Mouse (Mus musculus): ENCODE measurements around the gene Zfp961. TPM values are rescaled to one million over a fixed set of nuclear protein-coding genes. Genes with fewer than 3 reads are reported as not detected.
"Not testable (repeated sequence)": the region's sequence is repeated elsewhere in the genome, so short reads cannot be mapped to it uniquely, and the experiment has no call there.

The Zfp961 gene
- polyA plus RNA-seq, 1 experiment from 2014 or later: 16.4 TPM

DNA sequence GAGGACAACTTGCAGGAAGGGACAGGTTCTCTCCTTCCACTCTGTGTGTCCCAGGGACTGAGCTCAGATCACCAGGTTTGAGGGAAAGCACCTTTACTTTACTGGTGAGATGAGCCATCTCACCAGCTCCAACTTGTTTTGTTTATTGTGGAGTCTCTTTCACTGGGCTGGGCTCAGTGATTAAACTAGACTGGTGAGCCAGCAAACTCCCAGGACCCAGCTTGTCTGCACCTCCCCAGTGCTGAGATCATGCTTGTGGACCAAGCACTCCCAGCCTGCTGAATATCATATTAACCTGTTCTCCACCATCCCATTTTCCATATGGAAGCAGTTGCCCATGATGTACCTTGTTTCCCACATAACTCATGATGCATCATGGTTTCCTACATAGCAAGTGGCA lies 52.1 kb downstream of the Zfp961 start:
- Histone ChIP-seq H3K4me3 (no peak overlapping the region), H3K27ac (no peak overlapping the region), H3K9me3 (no peaks in the 10 kb centered on the region), H3K4me1 (no peaks in the 10 kb centered on the region), H3K36me3 (no peaks in the 10 kb centered on the region), H3K9ac (no peak overlapping the region), H3K27me3 (no peaks in the 10 kb centered on the region), H3K4me2 (replicated peaks) (no peak overlapping the region)
- ATAC-seq (ENCODE audit: low FRiP score, low read depth): no peak

DNA sequence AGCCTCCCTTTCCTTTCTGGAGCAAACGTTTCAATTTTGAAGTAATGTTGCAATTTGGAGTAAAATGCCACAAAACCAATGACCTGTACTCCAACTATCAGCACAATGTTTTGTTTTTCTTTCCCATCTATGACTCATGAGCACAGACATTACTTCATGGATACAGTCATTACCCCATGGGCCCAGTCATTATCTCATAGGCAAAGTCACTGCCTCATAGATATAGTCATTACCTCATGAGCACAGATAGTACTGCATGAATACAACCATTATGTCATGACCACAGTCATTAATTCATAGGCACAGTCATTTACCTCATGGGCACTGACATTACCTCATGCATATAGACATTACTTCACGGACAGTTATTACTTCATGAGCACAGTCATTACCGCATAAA lies 55.1 kb downstream of the Zfp961 start:
- ATAC-seq (ENCODE audit: low FRiP score, low read depth): no peak
- no peak overlapping the region for H3K4me2 ChIP-seq (replicated peaks)
- WGBS: 86% methylated on average over 3 of the region's 3 CpGs

DNA sequence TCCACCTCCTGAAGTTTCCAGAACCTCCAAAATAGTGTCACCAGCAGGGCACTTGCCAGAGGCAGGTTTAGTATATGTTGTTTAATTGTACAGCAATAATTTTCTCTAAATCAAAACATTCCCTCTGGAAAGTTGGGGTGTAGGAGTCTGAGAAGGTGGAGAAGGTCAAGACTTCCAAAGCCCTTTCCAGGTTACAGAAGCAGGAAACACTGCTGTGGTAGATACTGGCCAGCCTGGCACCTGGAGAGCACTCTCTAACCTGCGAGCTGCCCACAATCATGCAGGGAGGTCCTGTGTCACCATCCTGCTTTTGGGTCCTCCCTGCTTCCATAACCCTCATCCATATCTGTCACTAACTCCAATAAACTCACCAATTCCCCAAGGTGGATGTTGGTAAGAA lies 55.9 kb downstream of the Zfp961 start:
- Histone ChIP-seq H3K27me3 (no peaks in the 10 kb centered on the region), H3K4me2 (replicated peaks) (no peak overlapping the region), H3K4me3 (no peak overlapping the region), H3K9me3 (no peaks in the 10 kb centered on the region), H3K9ac (no peak overlapping the region), H3K27ac (no peak overlapping the region), H3K4me1 (no peaks in the 10 kb centered on the region), H3K36me3 (no peaks in the 10 kb centered on the region)
- WGBS: 82% methylated on average over 1 of the region's 1 CpGs
- no peak for ATAC-seq (ENCODE audit: low FRiP score, low read depth)

More for the DNA sequence above, 55.1 kb downstream of the Zfp961 start:
- H3K9ac ChIP-seq: no peak overlapping the region
- no peaks in the 10 kb centered on the region for H3K4me1 ChIP-seq
- no peaks in the 10 kb centered on the region for H3K27me3 ChIP-seq
- H3K9me3 ChIP-seq: no peaks in the 10 kb centered on the region
- no peak overlapping the region for H3K27ac ChIP-seq
- no peaks in the 10 kb centered on the region for H3K36me3 ChIP-seq
- H3K4me3 ChIP-seq: no peak overlapping the region

DNA sequence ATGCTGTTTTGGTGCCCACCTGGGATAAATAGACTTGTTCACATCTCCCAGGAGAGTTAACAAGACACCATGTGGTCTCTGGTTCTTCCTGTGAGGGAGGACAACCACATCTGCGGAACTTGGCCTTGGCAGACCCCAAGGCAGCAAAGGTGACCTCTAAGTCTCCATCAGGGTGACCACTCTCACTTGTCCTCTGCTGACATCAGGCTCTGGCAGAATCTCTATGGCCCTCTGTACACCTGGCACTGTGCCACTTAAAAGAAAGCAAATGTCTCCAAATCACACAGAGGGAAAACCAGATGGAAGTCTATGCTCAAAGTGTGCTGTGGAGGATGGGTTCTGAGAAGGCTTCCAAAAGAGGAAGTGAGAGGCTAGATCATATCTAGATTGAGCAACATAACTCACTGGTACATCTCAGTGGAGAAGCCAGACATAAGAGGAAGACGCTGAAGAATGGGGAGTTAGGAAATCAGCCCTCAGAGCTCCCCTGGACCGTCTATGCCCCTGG lies 57.4 kb downstream of the Zfp961 start:
- no peaks in the 10 kb centered on the region for H3K4me1 ChIP-seq
- H3K4me3 ChIP-seq: no peak overlapping the region
- H3K27me3 ChIP-seq: no peaks in the 10 kb centered on the region
- H3K36me3 ChIP-seq: no peaks in the 10 kb centered on the region
- no peak overlapping the region for H3K9ac ChIP-seq
- no peak overlapping the region for H3K27ac ChIP-seq
- H3K4me2 ChIP-seq (replicated peaks): no peak overlapping the region
- WGBS: 76% methylated on average over 3 of the region's 3 CpGs
- ATAC-seq (ENCODE audit: low FRiP score, low read depth): no peak
- no peaks in the 10 kb centered on the region for H3K9me3 ChIP-seq

DNA sequence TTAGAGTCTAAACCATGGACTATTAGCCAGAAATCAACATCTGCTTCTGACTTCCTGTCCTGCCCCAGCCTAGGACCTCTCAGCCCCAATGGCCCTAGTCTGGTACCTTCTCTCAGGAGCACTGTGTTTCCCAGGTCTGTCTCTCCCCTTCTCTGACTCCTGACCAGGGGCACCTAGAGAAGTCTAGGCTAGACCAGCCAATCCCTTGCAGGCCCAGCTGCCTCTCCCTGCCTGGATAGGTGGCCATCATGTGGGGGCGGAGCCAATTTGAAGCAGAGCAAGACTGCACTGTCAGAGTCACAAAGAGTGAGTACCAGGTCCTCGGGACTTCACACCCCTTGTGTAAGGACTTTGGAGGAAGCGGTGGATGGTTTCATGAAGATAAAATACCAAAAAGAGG lies 58.6 kb downstream of the Zfp961 start, which contains the start of gene Cyp4f18:
TSS of gene Cyp4f18 (minus strand) at position 154 of the 400 bp plus-strand sequence.
- 72% methylated on average over 3 of the region's 3 CpGs for WGBS
- no peak within 1 kb of the TSS for H3K4me2 ChIP-seq (replicated peaks)
- H3K9me3 ChIP-seq: no peaks in the 10 kb centered on the region
- no peaks in the 10 kb centered on the region for H3K4me1 ChIP-seq
- no peak within 1 kb of the TSS for H3K4me3 ChIP-seq
- H3K36me3 ChIP-seq: no peaks in the 10 kb centered on the region
- no peak for ATAC-seq (ENCODE audit: low FRiP score, low read depth)
- no peak within 1 kb of the TSS for H3K9ac ChIP-seq
- H3K27me3 ChIP-seq: no peaks in the 10 kb centered on the region
- H3K27ac ChIP-seq: no peak within 1 kb of the TSS

DNA sequence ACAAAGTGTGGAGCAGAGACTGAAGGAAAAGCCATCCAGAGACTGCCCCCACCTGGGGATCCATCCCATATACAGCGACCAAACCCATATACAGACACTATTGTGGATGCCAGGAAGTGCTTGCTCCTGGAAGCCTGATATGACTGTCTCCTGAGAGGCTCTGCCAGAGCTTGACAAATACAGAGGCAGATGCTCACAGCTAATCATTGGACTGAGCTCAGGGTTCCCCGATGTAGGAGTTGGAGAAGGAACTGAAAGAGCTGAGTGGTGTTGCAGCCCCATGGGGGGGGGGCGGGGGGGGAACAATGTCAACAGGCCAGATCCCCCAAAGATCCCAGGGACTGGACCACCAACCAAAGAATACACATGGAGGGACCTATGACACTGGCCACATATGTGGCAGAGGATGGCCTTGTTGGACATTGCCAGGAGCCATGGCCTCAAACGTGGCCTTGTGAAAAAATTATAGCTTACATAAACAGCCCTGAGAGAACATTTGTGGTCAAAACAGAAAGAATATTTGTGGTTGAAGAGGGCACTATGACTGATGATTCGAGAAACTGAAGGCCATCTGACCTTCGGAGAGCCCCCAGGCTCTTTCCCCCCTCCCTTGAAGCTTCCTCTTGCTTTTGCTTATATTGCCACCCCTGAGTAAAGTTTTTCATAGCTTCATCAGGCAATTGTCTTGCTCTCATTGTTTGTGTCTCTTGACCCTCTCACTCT lies 62.8 kb downstream of the Zfp961 start:
- H3K9me3 ChIP-seq; H3K9ac ChIP-seq; H3K4me3 ChIP-seq; H3K4me2 ChIP-seq (replicated peaks); H3K4me1 ChIP-seq; ATAC-seq (ENCODE audit: low FRiP score, low read depth); H3K27ac ChIP-seq; H3K27me3 ChIP-seq; H3K36me3 ChIP-seq: not testable (repeated sequence)
- 62% methylated on average over 6 of the region's 6 CpGs for WGBS

DNA sequence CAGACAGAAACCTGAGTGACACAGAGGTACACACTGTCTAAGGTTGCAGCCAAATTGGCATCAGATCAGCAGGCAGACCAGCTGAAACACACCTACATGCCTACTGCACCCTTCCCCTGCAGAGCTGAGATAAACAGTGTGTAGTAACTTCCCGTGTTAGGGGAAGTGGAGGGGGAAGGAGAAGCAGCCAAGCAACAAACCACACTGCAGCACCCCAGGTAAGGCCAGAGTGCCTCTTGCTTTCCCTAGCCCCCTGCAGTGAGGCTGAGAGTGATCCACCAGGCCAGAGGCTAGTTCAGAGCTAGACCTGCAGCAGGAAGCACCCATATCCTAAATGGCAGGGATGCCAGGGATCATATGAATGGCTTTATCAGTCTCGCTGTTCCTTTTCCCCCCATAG lies 66.5 kb downstream of the Zfp961 start:
- not testable (repeated sequence) for H3K4me1 ChIP-seq, H3K36me3 ChIP-seq
- 82% methylated on average over 2 of the region's 2 CpGs for WGBS

DNA sequence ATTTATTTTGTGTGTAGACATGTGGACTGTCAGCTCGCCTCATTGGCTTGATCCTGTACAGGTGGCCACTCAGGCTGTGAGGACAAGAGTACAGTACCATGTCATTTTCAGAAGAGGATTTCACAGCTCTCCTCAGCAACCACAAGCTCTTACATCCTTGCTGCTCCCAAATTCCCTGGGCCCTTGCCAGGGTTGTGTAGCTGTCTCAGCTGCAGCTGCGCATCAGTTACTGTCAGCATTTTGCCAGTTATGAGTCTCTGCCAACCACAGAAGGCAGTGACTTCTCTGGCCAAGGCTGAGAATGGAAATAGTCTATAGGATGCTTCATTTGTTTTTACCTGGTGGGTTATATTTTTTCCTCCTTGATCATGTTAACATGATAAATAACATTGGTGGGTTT lies 67.3 kb downstream of the Zfp961 start:
- Histone ChIP-seq H3K9me3 (no peaks in the 10 kb centered on the region), H3K36me3 (no peaks in the 10 kb centered on the region), H3K4me2 (replicated peaks) (no peak overlapping the region), H3K9ac (no peak overlapping the region), H3K4me3 (no peak overlapping the region), H3K27ac (no peak overlapping the region), H3K4me1 (no peaks in the 10 kb centered on the region), H3K27me3 (no peaks in the 10 kb centered on the region)
- ATAC-seq (ENCODE audit: low FRiP score, low read depth): no peak
- WGBS: 74% methylated on average over 2 of the region's 2 CpGs

More for the DNA sequence above, 66.5 kb downstream of the Zfp961 start:
- H3K27ac ChIP-seq; H3K4me2 ChIP-seq (replicated peaks); H3K9me3 ChIP-seq; H3K9ac ChIP-seq; H3K4me3 ChIP-seq; ATAC-seq (ENCODE audit: low FRiP score, low read depth); H3K27me3 ChIP-seq: not testable (repeated sequence)

DNA sequence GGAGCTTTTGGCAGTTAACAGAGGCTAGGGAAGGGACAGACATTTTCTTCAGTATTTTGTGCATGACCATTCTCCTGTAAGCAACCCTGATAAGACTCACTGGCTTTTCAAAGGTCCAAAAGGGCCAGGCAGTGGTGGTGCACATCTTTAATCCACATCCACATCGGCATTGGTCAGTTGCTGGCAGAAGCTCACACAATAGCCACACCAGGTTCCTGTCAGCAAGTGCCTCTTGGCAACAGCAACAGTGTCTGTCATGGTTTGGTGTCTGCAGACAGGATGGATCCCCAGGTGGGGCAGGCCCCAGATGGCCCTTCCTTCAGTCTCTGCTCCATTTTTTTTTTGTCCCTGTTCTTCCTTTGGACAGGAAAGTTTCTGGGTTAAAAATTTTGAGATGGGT lies 68.2 kb downstream of the Zfp961 start:
- 93% methylated on average over 1 of the region's 1 CpGs for WGBS

DNA sequence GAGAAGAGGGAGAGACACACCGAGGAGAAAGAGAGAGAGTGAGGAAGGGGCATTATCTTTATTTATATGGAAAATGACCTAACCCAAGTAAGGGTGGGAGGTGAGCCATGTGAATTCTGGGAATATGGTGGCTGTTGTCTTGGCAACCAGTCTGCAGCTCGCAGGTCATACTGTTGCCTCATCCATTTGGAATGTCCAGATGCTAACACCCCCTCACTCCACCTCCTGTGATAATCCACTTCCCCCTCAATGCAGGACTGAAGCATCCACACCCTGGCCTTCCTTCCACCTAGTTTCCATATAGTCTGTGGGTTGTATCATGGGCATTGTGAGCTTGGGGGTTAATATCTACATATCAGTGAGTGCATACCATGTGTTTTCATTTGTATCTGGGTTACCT lies 69.0 kb downstream of the Zfp961 start:
- H3K27ac ChIP-seq: no peak overlapping the region
- no peaks in the 10 kb centered on the region for H3K27me3 ChIP-seq
- no peak for ATAC-seq (ENCODE audit: low FRiP score, low read depth)
- H3K4me3 ChIP-seq: no peak overlapping the region
- WGBS: 73% methylated on average over 2 of the region's 2 CpGs
- H3K36me3 ChIP-seq: no peaks in the 10 kb centered on the region
- H3K9me3 ChIP-seq: no peaks in the 10 kb centered on the region
- no peak overlapping the region for H3K9ac ChIP-seq
- no peak overlapping the region for H3K4me2 ChIP-seq (replicated peaks)
- no peaks in the 10 kb centered on the region for H3K4me1 ChIP-seq

More for the DNA sequence above, 68.2 kb downstream of the Zfp961 start:
- H3K4me3 ChIP-seq; H3K9me3 ChIP-seq; H3K36me3 ChIP-seq; H3K27me3 ChIP-seq; ATAC-seq (ENCODE audit: low FRiP score, low read depth); H3K27ac ChIP-seq; H3K4me2 ChIP-seq (replicated peaks); H3K9ac ChIP-seq; H3K4me1 ChIP-seq: not testable (repeated sequence)

DNA sequence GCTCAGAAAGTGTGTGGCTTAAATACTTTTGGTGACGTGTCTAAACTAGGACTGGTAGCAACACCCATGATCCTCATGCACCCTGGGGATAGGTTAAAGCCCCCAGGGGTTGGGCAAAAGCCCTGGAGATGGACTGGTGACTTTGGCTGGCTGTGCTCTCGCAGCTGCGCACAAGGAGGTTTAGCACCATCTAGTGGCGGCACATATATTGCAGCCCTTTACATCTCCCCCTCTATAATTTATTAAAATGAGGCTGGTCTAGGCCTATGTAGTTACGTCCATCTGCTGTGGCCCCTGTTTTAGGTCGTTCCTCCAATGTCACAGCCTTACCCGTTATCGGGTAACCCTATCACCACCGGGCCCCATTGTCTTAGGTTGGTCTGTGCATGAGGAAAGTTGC lies 74.0 kb downstream of the Zfp961 start:
- 11% methylated on average over 5 of the region's 9 CpGs for WGBS
- H3K4me3 ChIP-seq; H3K27ac ChIP-seq; H3K9me3 ChIP-seq; H3K36me3 ChIP-seq; ATAC-seq (ENCODE audit: low FRiP score, low read depth); H3K4me2 ChIP-seq (replicated peaks); H3K27me3 ChIP-seq; H3K4me1 ChIP-seq; H3K9ac ChIP-seq: not testable (repeated sequence)

DNA sequence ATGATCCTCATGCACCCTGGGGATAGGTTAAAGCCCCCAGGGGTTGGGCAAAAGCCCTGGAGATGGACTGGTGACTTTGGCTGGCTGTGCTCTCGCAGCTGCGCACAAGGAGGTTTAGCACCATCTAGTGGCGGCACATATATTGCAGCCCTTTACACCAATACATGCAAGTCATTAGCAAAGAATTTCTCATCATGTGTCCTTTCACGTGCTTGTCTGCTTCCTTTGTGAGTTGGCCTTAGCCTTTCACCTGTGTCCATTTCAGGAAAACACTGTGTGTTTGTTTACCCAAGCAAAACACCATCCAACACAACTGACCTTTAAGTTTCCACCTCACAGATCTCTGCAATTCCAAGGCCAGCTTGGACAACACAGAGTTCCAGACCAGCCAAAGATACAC lies 82.1 kb downstream of the Zfp961 start:
- H3K4me2 ChIP-seq (replicated peaks); H3K4me1 ChIP-seq; H3K9ac ChIP-seq; ATAC-seq (ENCODE audit: low FRiP score, low read depth); H3K36me3 ChIP-seq; H3K9me3 ChIP-seq; H3K27ac ChIP-seq; H3K4me3 ChIP-seq; H3K27me3 ChIP-seq: not testable (repeated sequence)
- WGBS: 41% methylated on average over 4 of the region's 4 CpGs

DNA sequence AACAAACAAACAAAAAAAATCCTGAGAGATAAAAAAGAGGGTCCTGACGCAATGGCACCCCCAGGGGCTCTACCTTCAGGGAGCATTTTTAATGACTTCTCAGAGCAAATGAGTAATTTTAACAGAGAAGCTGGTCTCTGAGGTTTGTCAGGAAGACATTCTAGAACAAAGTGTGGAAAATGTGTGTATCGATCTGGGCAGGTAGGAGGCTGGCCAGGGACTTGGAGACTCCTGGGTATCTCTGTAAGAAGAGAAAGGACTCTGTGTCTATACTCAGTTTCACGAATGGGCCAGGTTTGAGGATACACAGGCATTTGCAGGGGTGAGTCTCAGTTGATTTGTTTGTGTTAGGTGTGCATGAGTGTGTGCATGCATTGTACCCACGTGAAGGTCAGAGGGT lies 90.1 kb downstream of the Zfp961 start, which contains the start of gene Olfr372:
TSS of gene Olfr372 (plus strand) at position 301 of the 400 bp plus-strand sequence.
- not testable (repeated sequence) for H3K4me2 ChIP-seq (replicated peaks); H3K4me1 ChIP-seq; H3K4me3 ChIP-seq; H3K9ac ChIP-seq; H3K27ac ChIP-seq; H3K9me3 ChIP-seq; H3K36me3 ChIP-seq; H3K27me3 ChIP-seq; ATAC-seq (ENCODE audit: low FRiP score, low read depth)
- 73% methylated on average over 4 of the region's 4 CpGs for WGBS

Data from limb, embryonic 13.5 days (tissue).